Mouse (Mus musculus): ENCODE data around the gene Ets1. TPM values are rescaled to one million over a fixed set of nuclear protein-coding genes. Genes with fewer than 3 reads are reported as not detected.
A peak's percentile ranks its signal among the peaks of the same experiment; 100 is the strongest.

Gene Ets1
- polyA plus RNA-seq, 1 experiment from 2014 or later: 38.3 TPM

DNA sequence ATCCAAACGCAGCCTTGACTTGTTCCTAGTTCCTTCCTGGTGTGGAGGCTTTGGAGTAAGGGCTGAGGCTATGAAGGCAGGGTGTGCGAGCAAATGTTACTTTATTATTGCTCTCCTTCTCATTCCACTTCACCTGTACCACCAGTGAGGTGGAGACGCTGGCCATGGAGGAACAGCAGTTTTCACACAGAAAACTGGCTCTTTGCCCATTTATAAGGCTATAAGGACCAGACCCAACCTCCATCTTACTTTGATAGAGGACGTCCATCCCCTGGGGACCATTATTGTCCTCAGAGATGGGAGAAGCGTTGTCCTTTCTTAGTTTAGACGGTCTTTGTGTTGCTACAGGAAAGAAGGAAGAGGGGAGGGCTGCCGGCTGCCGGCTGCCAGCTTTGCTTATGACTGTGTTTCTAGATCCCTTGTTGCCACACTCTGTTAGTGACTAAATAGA lies 63.4 kb downstream of the Ets1 start:
- Histone ChIP-seq H3K4me3 (ENCODE audit: low read depth, low read length) (peak overlapping the region; percentile 27), H3K9ac (ENCODE audit: low read depth, low read length) (peak overlapping the region; percentile 47; the same call in 1 of the 2 replicates), H3K4me2 (peak overlapping the region; percentile 52), H3K4me1 (ENCODE audit: control insufficient read depth, insufficient read depth, low read length) (peaks cover 5% of the 10 kb centered on the region; the same call in 1 of the 2 replicates), H3K9me3 (replicated peaks; ENCODE audit: control insufficient read depth, low read length) (no peaks in the 10 kb centered on the region), H3K36me3 (ENCODE audit: control insufficient read depth, insufficient read depth, low read length) (no peaks in the 10 kb centered on the region), H3K27ac (ENCODE audit: low read depth, low read length) (no peak overlapping the region), H3K27me3 (ENCODE audit: control insufficient read depth, insufficient read depth, low read length) (no peaks in the 10 kb centered on the region)
- WGBS (ENCODE audit: insufficient replicate concordance): 71% methylated on average over 8 of the region's 8 CpGs
- ATAC-seq (replicated peaks; ENCODE audit: insufficient number of reproducible peaks, low FRiP score, low TSS enrichment): no peak

DNA sequence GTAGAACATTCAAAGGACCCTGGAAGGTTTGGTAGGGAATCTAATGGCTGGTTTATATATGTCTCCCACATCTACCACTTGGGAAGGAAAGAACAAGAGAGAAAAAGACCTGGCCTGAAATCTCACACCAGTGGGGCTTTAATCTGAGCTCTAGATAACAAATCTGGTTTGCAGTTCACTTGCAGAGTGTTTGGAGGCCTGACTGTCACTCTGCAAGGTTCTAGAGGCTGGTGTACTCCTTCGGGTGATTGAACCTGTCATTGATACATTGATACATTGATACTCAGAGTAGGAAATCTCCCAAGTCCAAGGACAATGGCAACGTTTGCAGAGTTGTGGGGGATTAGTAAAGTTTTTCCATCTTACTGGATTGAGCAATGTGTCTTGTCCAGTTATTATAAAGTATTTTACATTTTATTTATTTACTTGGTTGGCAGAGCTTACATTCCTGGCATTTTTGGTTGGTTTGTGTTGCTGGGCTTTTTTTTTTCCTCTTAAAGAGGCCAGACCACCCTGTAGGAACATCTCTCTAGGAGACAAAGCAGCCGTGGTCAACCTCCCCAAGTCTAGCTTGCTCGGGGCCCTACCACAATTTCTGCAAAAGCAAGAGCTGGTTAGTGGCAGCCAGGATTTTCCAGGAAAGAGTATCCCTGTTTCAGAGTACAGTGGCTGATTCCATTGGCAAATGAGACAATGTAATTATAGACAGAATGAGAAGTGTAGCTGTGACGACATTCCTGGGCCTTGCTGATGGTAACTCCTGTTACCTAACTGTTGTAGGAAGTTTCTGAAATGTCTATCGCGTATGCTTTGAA lies 64.3 kb downstream of the Ets1 start:
- Histone ChIP-seq H3K27ac (ENCODE audit: low read depth, low read length) (no peak overlapping the region), H3K36me3 (ENCODE audit: control insufficient read depth, insufficient read depth, low read length) (no peaks in the 10 kb centered on the region), H3K9ac (ENCODE audit: low read depth, low read length) (no peak overlapping the region; the same call in 1 of the 2 replicates), H3K4me1 (ENCODE audit: control insufficient read depth, insufficient read depth, low read length) (peaks cover 5% of the 10 kb centered on the region; the same call in 1 of the 2 replicates), H3K4me3 (ENCODE audit: low read depth, low read length) (peak overlapping the region; percentile 27; the same call in 1 of the 2 replicates), H3K27me3 (ENCODE audit: control insufficient read depth, insufficient read depth, low read length) (no peaks in the 10 kb centered on the region), H3K9me3 (replicated peaks; ENCODE audit: control insufficient read depth, low read length) (no peaks in the 10 kb centered on the region), H3K4me2 (peak overlapping the region; percentile 52)
- 58% methylated on average over 7 of the region's 7 CpGs for WGBS (ENCODE audit: insufficient replicate concordance)
- ATAC-seq (replicated peaks; ENCODE audit: insufficient number of reproducible peaks, low FRiP score, low TSS enrichment): no peak

DNA sequence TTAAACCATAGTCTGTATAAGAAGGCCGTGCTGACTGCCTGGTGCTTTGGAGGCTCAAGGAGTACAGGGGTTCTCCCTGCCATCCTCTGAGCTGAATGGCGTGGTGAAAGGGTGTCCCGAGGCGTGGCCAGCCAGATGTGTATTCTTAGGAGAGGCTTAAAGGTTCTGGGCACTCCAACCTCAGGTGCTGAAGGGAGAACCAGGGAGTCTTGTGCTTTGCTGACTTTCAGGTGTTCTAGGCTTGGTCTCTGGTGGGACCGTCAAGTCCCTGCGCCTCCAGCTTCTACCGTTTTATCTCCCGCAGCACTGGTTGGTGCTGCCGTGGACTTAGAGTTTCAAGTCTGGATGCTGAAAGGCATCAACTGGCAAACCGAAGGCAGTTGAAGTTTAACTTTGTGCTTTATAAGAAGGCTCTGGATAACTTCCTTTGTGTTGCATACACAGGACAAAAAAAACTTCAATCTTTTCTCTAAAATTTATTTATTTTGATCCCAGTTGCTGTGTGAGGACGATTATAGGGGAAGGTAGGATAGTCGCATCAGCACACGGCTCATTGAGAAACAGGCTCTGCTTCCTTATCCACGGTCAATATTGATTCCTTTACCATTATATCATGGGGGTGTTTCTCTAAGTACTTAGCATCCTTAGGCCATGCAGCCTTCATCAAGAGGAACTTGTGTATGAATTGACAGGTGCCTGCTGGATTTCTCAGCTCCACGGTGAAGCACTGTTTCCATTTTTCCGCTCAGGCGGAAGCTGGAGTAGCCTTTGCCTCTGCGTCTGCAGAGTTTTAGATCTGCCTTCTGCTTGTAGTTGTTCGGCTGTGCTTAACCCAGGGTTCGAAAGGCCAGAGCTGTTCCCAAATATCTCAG lies 65.3 kb downstream of the Ets1 start:
- H3K9ac ChIP-seq (ENCODE audit: low read depth, low read length): no peak overlapping the region
- no peaks in the 10 kb centered on the region for H3K9me3 ChIP-seq (replicated peaks; ENCODE audit: control insufficient read depth, low read length)
- H3K27me3 ChIP-seq (ENCODE audit: control insufficient read depth, insufficient read depth, low read length): no peaks in the 10 kb centered on the region
- peaks cover 12% of the 10 kb centered on the region; the same call in 1 of the 2 replicates for H3K4me1 ChIP-seq (ENCODE audit: control insufficient read depth, insufficient read depth, low read length)
- peak overlapping the region; percentile 37 for H3K4me2 ChIP-seq
- ATAC-seq (replicated peaks; ENCODE audit: insufficient number of reproducible peaks, low FRiP score, low TSS enrichment): no peak
- 72% methylated on average over 20 of the region's 20 CpGs for WGBS (ENCODE audit: insufficient replicate concordance)
- no peaks in the 10 kb centered on the region for H3K36me3 ChIP-seq (ENCODE audit: control insufficient read depth, insufficient read depth, low read length)
- H3K27ac ChIP-seq (ENCODE audit: low read depth, low read length): no peak overlapping the region
- H3K4me3 ChIP-seq (ENCODE audit: low read depth, low read length): no peak overlapping the region

DNA sequence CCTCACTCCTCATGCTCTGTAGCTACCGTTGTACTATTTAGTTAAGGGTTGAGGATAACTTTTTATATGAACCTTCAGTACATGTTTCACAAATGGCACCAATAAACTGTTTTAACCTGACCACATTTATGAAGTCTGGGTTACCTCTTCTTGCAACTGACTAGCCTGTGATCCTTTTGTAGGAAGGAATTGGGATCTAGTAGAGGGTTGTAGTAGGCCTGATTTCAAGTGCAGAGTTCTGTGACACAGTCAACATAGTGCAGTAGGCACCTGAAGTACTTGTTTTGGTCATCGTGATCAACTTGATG lies 65.9 kb downstream of the Ets1 start:
- no peak overlapping the region for H3K4me3 ChIP-seq (ENCODE audit: low read depth, low read length)
- H3K36me3 ChIP-seq (ENCODE audit: control insufficient read depth, insufficient read depth, low read length): no peaks in the 10 kb centered on the region
- WGBS (ENCODE audit: insufficient replicate concordance): 73% methylated on average over 2 of the region's 2 CpGs
- H3K9ac ChIP-seq (ENCODE audit: low read depth, low read length): no peak overlapping the region
- ATAC-seq (replicated peaks; ENCODE audit: insufficient number of reproducible peaks, low FRiP score, low TSS enrichment): no peak
- H3K4me2 ChIP-seq: peak overlapping the region; percentile 37; the same call in 1 of the 2 replicates
- no peaks in the 10 kb centered on the region for H3K27me3 ChIP-seq (ENCODE audit: control insufficient read depth, insufficient read depth, low read length)
- H3K27ac ChIP-seq (ENCODE audit: low read depth, low read length): no peak overlapping the region
- no peaks in the 10 kb centered on the region for H3K9me3 ChIP-seq (replicated peaks; ENCODE audit: control insufficient read depth, low read length)
- peaks cover 12% of the 10 kb centered on the region; the same call in 1 of the 2 replicates for H3K4me1 ChIP-seq (ENCODE audit: control insufficient read depth, insufficient read depth, low read length)

DNA sequence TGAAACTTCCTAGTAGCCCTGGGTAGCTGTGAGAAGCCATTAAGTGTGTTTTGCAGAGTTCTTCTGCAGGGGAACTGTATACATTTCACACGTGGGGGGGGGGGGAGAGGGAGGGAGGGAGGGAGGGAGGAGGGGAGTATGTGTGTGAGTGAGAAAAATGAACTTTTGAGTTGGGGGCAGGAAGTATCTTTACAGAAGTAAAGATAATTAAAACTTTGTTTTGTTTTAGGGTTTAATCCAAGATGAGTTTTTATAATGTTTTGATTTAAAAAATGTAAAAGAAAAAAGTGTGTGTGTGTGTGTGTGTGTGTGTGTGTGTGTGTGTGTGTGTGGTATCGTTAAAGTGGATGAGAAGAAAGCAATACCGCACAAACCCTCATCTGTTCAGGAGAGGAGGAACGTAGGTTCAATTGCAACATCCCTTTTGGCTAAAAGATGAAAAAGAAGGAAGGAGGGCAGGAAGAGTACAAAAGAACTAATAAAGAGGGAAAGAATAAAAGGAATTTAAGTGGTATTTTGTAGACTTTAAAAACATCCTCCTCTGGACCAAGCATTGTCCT lies 66.9 kb downstream of the Ets1 start:
- H3K9me3 ChIP-seq (replicated peaks; ENCODE audit: control insufficient read depth, low read length): no peaks in the 10 kb centered on the region
- no peak overlapping the region for H3K4me2 ChIP-seq

DNA sequence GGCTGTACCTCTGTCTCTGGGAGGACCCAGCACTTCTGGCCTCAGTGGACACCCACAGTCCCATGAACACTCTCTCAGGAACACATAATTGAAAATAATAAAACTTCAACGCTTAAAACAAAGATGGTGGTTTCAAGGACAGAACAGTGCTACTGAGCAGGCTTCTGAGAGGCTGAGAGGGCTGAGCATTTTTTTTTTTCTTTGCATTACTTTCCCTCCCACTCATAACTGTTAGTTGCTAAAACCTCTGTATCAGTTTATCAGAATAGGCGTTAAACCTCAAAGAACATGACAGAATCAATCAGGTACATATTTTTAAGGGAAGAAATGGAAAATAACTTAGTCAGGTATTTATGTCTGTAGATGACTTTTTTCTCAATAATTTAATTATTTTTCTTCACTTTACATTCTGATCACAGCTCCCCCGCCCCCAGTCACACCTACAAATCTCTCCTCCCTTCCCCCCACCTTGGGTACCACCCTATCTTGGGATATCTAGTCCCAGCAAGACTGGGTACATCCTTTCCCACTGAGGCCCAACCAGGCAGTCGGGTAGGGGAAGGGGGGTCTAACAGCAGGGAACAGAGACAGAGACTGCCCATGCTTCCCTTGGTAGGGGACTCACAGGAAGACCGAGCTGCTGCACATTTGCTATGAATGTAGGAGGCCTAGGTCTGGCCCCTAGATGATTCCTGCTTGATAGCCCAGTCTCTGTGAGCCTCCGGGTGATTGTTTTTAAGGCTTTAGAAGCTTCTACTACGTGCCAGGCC lies 68.1 kb downstream of the Ets1 start:
- H3K9ac ChIP-seq (ENCODE audit: low read depth, low read length): no peak overlapping the region
- no peak for ATAC-seq (replicated peaks; ENCODE audit: insufficient number of reproducible peaks, low FRiP score, low TSS enrichment)
- H3K27me3 ChIP-seq (ENCODE audit: control insufficient read depth, insufficient read depth, low read length): no peaks in the 10 kb centered on the region
- 66% methylated on average over 7 of the region's 7 CpGs for WGBS (ENCODE audit: insufficient replicate concordance)
- peaks cover 17% of the 10 kb centered on the region for H3K4me1 ChIP-seq (ENCODE audit: control insufficient read depth, insufficient read depth, low read length)
- H3K4me3 ChIP-seq (ENCODE audit: low read depth, low read length): no peak overlapping the region
- no peak overlapping the region for H3K27ac ChIP-seq (ENCODE audit: low read depth, low read length)
- H3K36me3 ChIP-seq (ENCODE audit: control insufficient read depth, insufficient read depth, low read length): no peaks in the 10 kb centered on the region
- no peaks in the 10 kb centered on the region for H3K9me3 ChIP-seq (replicated peaks; ENCODE audit: control insufficient read depth, low read length)
- no peak overlapping the region for H3K4me2 ChIP-seq

More for the DNA sequence above, 66.9 kb downstream of the Ets1 start:
- H3K27ac ChIP-seq (ENCODE audit: low read depth, low read length): no peak overlapping the region
- WGBS (ENCODE audit: insufficient replicate concordance): 50% methylated on average over 4 of the region's 4 CpGs
- H3K36me3 ChIP-seq (ENCODE audit: control insufficient read depth, insufficient read depth, low read length): no peaks in the 10 kb centered on the region
- H3K4me3 ChIP-seq (ENCODE audit: low read depth, low read length): no peak overlapping the region
- H3K9ac ChIP-seq (ENCODE audit: low read depth, low read length): no peak overlapping the region
- peaks cover 12% of the 10 kb centered on the region; the same call in 1 of the 2 replicates for H3K4me1 ChIP-seq (ENCODE audit: control insufficient read depth, insufficient read depth, low read length)
- ATAC-seq (replicated peaks; ENCODE audit: insufficient number of reproducible peaks, low FRiP score, low TSS enrichment): no peak
- no peaks in the 10 kb centered on the region for H3K27me3 ChIP-seq (ENCODE audit: control insufficient read depth, insufficient read depth, low read length)

DNA sequence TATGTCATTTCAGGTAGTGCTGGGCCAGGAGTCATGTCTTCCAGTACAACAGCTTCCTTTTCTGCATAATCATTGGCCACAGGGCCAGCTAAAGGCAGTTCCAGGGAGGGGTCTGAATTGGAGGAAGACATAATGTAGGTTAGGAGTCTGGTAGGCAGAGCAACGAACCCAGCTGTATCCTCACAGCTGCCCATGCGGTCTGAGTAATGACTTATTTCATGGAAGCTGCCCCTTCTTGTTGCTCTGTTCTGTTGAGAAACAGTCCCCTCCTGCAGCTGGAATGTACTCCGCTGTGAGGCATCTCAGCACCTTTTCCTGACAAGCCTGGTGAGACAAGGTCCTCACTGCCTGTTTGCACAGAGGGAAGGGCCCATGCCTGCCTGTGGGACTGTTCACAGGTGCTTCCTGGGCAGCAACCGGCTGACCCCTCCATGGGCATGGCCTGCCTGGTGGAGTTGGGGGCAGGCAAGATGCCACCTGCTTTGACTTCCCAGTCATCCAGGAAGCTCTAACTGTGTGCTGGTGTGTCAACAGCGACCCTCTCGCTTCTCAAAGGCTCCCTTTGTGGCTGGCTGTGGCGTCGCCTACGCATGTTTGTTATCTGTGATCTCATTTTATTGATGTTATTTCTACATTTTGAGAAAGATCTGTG lies 69.9 kb downstream of the Ets1 start:
- Histone ChIP-seq H3K36me3 (ENCODE audit: control insufficient read depth, insufficient read depth, low read length) (no peaks in the 10 kb centered on the region), H3K4me2 (no peak overlapping the region), H3K4me1 (ENCODE audit: control insufficient read depth, insufficient read depth, low read length) (peaks cover 33% of the 10 kb centered on the region), H3K9ac (ENCODE audit: low read depth, low read length) (no peak overlapping the region), H3K4me3 (ENCODE audit: low read depth, low read length) (no peak overlapping the region), H3K9me3 (replicated peaks; ENCODE audit: control insufficient read depth, low read length) (no peaks in the 10 kb centered on the region), H3K27ac (ENCODE audit: low read depth, low read length) (no peak overlapping the region), H3K27me3 (ENCODE audit: control insufficient read depth, insufficient read depth, low read length) (no peaks in the 10 kb centered on the region)
- no peak for ATAC-seq (replicated peaks; ENCODE audit: insufficient number of reproducible peaks, low FRiP score, low TSS enrichment)
- 66% methylated on average over 9 of the region's 9 CpGs for WGBS (ENCODE audit: insufficient replicate concordance)

All from heart, embryonic 11.5 days (tissue).